Mouse (Mus musculus): Measurements from ENCODE around the gene Olfr652.

Olfr652 gene

GRCm38 (mm10) chr7:104560601-104561000, at the start of gene Olfr652:
TSS of gene Olfr652 (plus strand) at chr7:104560901.
- no peak for DNase-seq

- DNase-seq, result no peak
Measured at GRCm38 (mm10) chr7:104549833-104550232, 10.9 kb upstream of the Olfr652 start, which contains the start of gene Olfr651. TSS of gene Olfr651 (plus strand) at chr7:104550133.

GRCm38 (mm10) chr7:104552700-104553099, 8.0 kb upstream of the Olfr652 start:
- no peak for DNase-seq

- DNase-seq, result no peak
Measured at GRCm38 (mm10) chr7:104577014-104577413, 16.3 kb downstream of the Olfr652 start, which contains the start of gene Olfr653. TSS of gene Olfr653 (plus strand) at chr7:104577314.

- no peak for DNase-seq
Measured at GRCm38 (mm10) chr7:104580846-104581245, 20.1 kb downstream of the Olfr652 start.

- no peak for DNase-seq
Measured at GRCm38 (mm10) chr7:104581429-104581828, 20.7 kb downstream of the Olfr652 start.

GRCm38 (mm10) chr7:104586725-104587124, 26.0 kb downstream of the Olfr652 start, which contains the start of gene Olfr654:
TSS of gene Olfr654 (plus strand) at chr7:104587025.
- no peak for DNase-seq

- DNase-seq, result no peak
Measured at GRCm38 (mm10) chr7:104588274-104588673, 27.6 kb downstream of the Olfr652 start.

GRCm38 (mm10) chr7:104601679-104602078, 41.0 kb downstream of the Olfr652 start, which contains the start of gene Olfr655:
TSS of gene Olfr655 (minus strand) at chr7:104601779.
- DNase-seq, result no peak

- DNase-seq, result no peak
Measured at GRCm38 (mm10) chr7:104603173-104603572, 42.5 kb downstream of the Olfr652 start.

- DNase-seq, result no peak
Measured at GRCm38 (mm10) chr7:104604727-104605126, 44.0 kb downstream of the Olfr652 start.

- no peak for DNase-seq
Measured at GRCm38 (mm10) chr7:104613655-104614054, 53.0 kb downstream of the Olfr652 start, which contains the start of gene Olfr656. TSS of gene Olfr656 (plus strand) at chr7:104613955.
